Mouse (Mus musculus) naive thymus-derived CD4-positive, alpha-beta T cell, adult 5 months (primary cell): ENCODE results near the gene G6pc. TPM values are rescaled to one million over a fixed set of nuclear protein-coding genes. Genes with fewer than 3 reads are reported as not detected.

Experiments used
- polyA plus RNA-seq: library from polyadenylated mRNA; unstranded; fragments of 100-300 nt; shearing (Covaris generic); gene quantifications from one replicate; pipeline ENCODE4 v1.2.1, GENCODE M21; 2017

The G6pc gene
- not detected for polyA plus RNA-seq

GRCm38 (mm10) chr11:101367326-101367935, at the start of gene G6pc:
G6pc (plus strand) TSS chr11:101367561.

GRCm38 (mm10) chr11:101324763-101325162, 42.6 kb upstream of the G6pc start, which contains the start of gene Aoc2:
Aoc2 (plus strand) TSS chr11:101325063.

GRCm38 (mm10) chr11:101330371-101330924, 36.9 kb upstream of the G6pc start, which contains the start of gene Aoc3:
Aoc3 (plus strand) TSS chr11:101330605.

GRCm38 (mm10) chr11:101417101-101417855, 49.9 kb downstream of the G6pc start, which contains the start of gene Aarsd1:
Aarsd1 (minus strand) TSS chr11:101417615.

GRCm38 (mm10) chr11:101424105-101424851, 56.9 kb downstream of the G6pc start, which contains the start of gene Gm27029:
Gm27029 (minus strand) TSS chr11:101424796.

GRCm38 (mm10) chr11:101424925-101425813, 57.8 kb downstream of the G6pc start, which contains the start of the genes Rundc1 and Ptges3l:
Rundc1 (plus strand) TSS chr11:101425085.
Ptges3l (minus strand) TSS chr11:101425333.

Other genes with a start within 250 kb of the G6pc start
- 95.9 TPM for gene Retreg3, start 247.7 kb upstream of the G6pc start, polyA plus RNA-seq
- 14.9 TPM for gene Tubg1, start 247.6 kb upstream of the G6pc start, polyA plus RNA-seq
- gene Tubg2, start 211.7 kb upstream of the G6pc start, polyA plus RNA-seq = 0.37 TPM
- gene Cntnap1, start 197.0 kb upstream of the G6pc start, polyA plus RNA-seq = not detected
- gene Plekhh3, start 196.2 kb upstream of the G6pc start, polyA plus RNA-seq = not detected
- not detected for gene Ccr10, start 192.1 kb upstream of the G6pc start, polyA plus RNA-seq
- 83.6 TPM for gene Ezh1, start 141.1 kb upstream of the G6pc start, polyA plus RNA-seq
- gene Ramp2, start 121.5 kb upstream of the G6pc start, polyA plus RNA-seq = not detected
- gene Vps25, start 113.9 kb upstream of the G6pc start, polyA plus RNA-seq = 83.2 TPM
- gene Wnk4, start 107.0 kb upstream of the G6pc start, polyA plus RNA-seq = 5.3 TPM
- 0.36 TPM for gene Cntd1, start 88.5 kb upstream of the G6pc start, polyA plus RNA-seq
- gene Coa3, start 88.4 kb upstream of the G6pc start, polyA plus RNA-seq = 51.8 TPM
- gene Becn1, start 65.3 kb upstream of the G6pc start, polyA plus RNA-seq = 208 TPM
- gene Psme3, start 51.3 kb upstream of the G6pc start, polyA plus RNA-seq = 178 TPM
- 4.7 TPM for gene Aoc2, start 42.5 kb upstream of the G6pc start, polyA plus RNA-seq
- not detected for gene Aoc3, start 37.0 kb upstream of the G6pc start, polyA plus RNA-seq
- gene Aarsd1, start 50.1 kb downstream of the G6pc start, polyA plus RNA-seq = 27.6 TPM
- gene Gm27029, start 57.2 kb downstream of the G6pc start, polyA plus RNA-seq = not detected
- 29.5 TPM for gene Rundc1, start 57.5 kb downstream of the G6pc start, polyA plus RNA-seq
- 3.8 TPM for gene Ptges3l, start 57.8 kb downstream of the G6pc start, polyA plus RNA-seq
- gene Rpl27, start 74.7 kb downstream of the G6pc start, polyA plus RNA-seq = 269 TPM
- 128 TPM for gene Ifi35, start 80.8 kb downstream of the G6pc start, polyA plus RNA-seq
- 0.25 TPM for gene Rnd2, start 97.4 kb downstream of the G6pc start, polyA plus RNA-seq
- gene Vat1, start 98.7 kb downstream of the G6pc start, polyA plus RNA-seq = 0.36 TPM
- 4.3 TPM for gene Brca1, start 184.4 kb downstream of the G6pc start, polyA plus RNA-seq
- gene Nbr1, start 184.6 kb downstream of the G6pc start, polyA plus RNA-seq = 127 TPM
- 2.2 TPM for gene Tmem106a, start 214.7 kb downstream of the G6pc start, polyA plus RNA-seq
- not detected for gene Gm11634, start 231.7 kb downstream of the G6pc start, polyA plus RNA-seq